Comparison of ENCODE assay signal across 10 mouse cellular contexts in the genomic region with DNA sequence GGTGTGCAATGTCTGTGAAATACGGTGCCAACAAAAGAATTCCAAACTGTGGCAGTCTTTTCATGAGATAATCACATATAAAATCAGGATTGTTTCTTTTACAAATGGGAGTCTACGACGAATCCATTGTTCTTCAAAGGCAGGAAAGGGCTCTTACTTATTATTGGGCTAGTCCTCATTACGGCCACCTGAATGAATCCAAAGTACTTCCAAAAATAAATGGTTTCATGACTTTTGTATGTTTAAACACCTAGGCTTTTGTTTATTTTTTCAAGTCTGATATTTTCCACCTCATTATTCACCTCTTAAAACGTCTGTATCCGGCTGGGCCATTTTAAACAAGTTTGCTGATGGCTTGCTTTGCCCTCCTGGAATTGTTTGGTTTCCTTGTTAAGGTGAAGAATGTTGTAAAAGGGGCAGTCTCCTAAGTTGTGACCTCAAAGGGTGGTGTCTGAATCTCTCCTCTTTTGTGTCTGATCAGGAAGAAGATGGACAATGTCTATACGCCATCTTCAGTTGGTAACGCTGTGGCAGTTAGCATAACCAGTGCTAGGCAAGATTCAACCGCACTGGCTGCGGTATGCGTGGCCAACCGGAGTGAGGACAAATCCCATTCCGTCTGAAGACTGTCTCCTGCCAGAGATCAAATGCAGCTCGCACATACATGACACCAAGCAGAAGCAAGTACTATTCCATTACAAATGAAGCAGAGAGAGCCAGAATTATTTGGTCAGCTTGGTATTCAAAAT.
DNase-seq lines count a peak whose midpoint lies in the region; ATAC-seq and TF ChIP-seq lines count a peak whose summit lies in the region.
"Had no signal": no experiment of that assay in that cellular context is flagged by ENCODE, and none has a peak within 500 bp of the region (broad histone marks: within the 10 kb centered on the region; RNA-seq: fewer than 3 reads in every experiment).

No protein-coding gene starts in this region.

- DNase-seq in heart, postnatal 10 days = no peak
- DNase-seq in hindbrain, embryonic 14.5 days (ENCODE audit: low spot score) = no peak
- no peak for DNase-seq in midbrain, postnatal 0 days (ENCODE audit: low spot score)
- no peak for DNase-seq in adrenal gland, postnatal 4 days (ENCODE audit: low spot score in 2 of 2)
- DNase-seq in frontal cortex, postnatal 14 days (ENCODE audit: low spot score in 2 of 2) = no peak
- DNase-seq in kidney, postnatal 4 days = no peak
- DNase-seq: gastrocnemius, postnatal 25 days had no signal

- TF ChIP-seq CTCF in midbrain, postnatal 0 days (IDR thresholded peaks at IDR 0.05) = no peak

- intact Hi-C loops in heart, postnatal 10 days (cut with DNase I) = no loop called here

- peak overlapping the region; percentile 22 for H3K4me3 ChIP-seq in heart, embryonic 15.5 days
- no peak overlapping the region for H3K4me3 ChIP-seq in embryonic facial prominence, embryonic 12.5 days
- H3K4me3 ChIP-seq in hindbrain, embryonic 14.5 days (replicated peaks; ENCODE audit: low read length) = 0 out of 2 replicates have a peak overlapping the region, but pooled peaks have one; percentile 8
- H3K4me3 ChIP-seq in midbrain, postnatal 0 days (ENCODE audit: low read depth, low read length) = no peak overlapping the region

- no peak overlapping the region for H3K9ac ChIP-seq in heart, embryonic 15.5 days
- H3K9ac ChIP-seq in embryonic facial prominence, embryonic 12.5 days = no peak overlapping the region
- H3K9ac ChIP-seq in hindbrain, embryonic 14.5 days = peak overlapping the region; percentile 60
- H3K9ac ChIP-seq in midbrain, postnatal 0 days (replicated peaks; ENCODE audit: low read length, poor library complexity, severe bottlenecking) = peak overlapping the region; percentile 56

- no peaks in the 10 kb centered on the region for H3K9me3 ChIP-seq in heart, embryonic 15.5 days (replicated peaks)
- no peaks in the 10 kb centered on the region for H3K9me3 ChIP-seq in embryonic facial prominence, embryonic 12.5 days
- no peaks in the 10 kb centered on the region for H3K9me3 ChIP-seq in hindbrain, embryonic 14.5 days (ENCODE audit: control insufficient read depth, low read length)
- H3K9me3 ChIP-seq in midbrain, postnatal 0 days (ENCODE audit: low read length) = no peaks in the 10 kb centered on the region
- H3K9me3 ChIP-seq: megakaryocyte, embryonic 14.5 days had no signal

- H3K4me1 ChIP-seq in heart, embryonic 15.5 days (replicated peaks) = peaks cover 19% of the 10 kb centered on the region
- H3K4me1 ChIP-seq in embryonic facial prominence, embryonic 12.5 days = peaks cover 45% of the 10 kb centered on the region
- peaks cover 54% of the 10 kb centered on the region for H3K4me1 ChIP-seq in hindbrain, embryonic 14.5 days (replicated peaks; ENCODE audit: control insufficient read depth, insufficient read depth, low read length)
- H3K4me1 ChIP-seq in midbrain, postnatal 0 days (ENCODE audit: insufficient read depth, low read length) = peaks cover 24% of the 10 kb centered on the region
- H3K4me1 ChIP-seq: megakaryocyte, embryonic 14.5 days had no signal

- H3K27ac ChIP-seq in heart, embryonic 15.5 days = peak overlapping the region; percentile 58
- peak overlapping the region; percentile 96 for H3K27ac ChIP-seq in embryonic facial prominence, embryonic 12.5 days
- H3K27ac ChIP-seq in hindbrain, embryonic 14.5 days = peak overlapping the region; percentile 99
- peak overlapping the region; percentile 93 for H3K27ac ChIP-seq in midbrain, postnatal 0 days (ENCODE audit: low read depth, low read length)

- ATAC-seq in heart, embryonic 15.5 days (replicated peaks; ENCODE audit: insufficient number of reproducible peaks, insufficient read depth, low FRiP score, low read depth) = no peak
- ATAC-seq in embryonic facial prominence, embryonic 12.5 days (ENCODE audit: insufficient number of reproducible peaks, insufficient read depth, low FRiP score, low TSS enrichment) = no peak
- ATAC-seq in hindbrain, embryonic 14.5 days (ENCODE audit: low FRiP score) = no peak
- peak; percentile 50; the same call in 1 of the 2 replicates for ATAC-seq in midbrain, postnatal 0 days (ENCODE audit: low FRiP score)

- WGBS in heart, embryonic 15.5 days = 64% methylated on average over 14 of the region's 14 CpGs
- WGBS in embryonic facial prominence, embryonic 12.5 days = 30% methylated on average over 14 of the region's 14 CpGs
- WGBS in hindbrain, embryonic 14.5 days = 19% methylated on average over 14 of the region's 14 CpGs
- 9% methylated on average over 14 of the region's 14 CpGs for WGBS in midbrain, postnatal 0 days

- H3K36me3 ChIP-seq in heart, embryonic 15.5 days = no peaks in the 10 kb centered on the region
- no peaks in the 10 kb centered on the region for H3K36me3 ChIP-seq in embryonic facial prominence, embryonic 12.5 days
- H3K36me3 ChIP-seq in hindbrain, embryonic 14.5 days (replicated peaks; ENCODE audit: control insufficient read depth, insufficient read depth) = no peaks in the 10 kb centered on the region
- H3K36me3 ChIP-seq in midbrain, postnatal 0 days (ENCODE audit: insufficient read depth, low read length) = no peaks in the 10 kb centered on the region

- H3K4me2 ChIP-seq in heart, embryonic 15.5 days = peak overlapping the region; percentile 53
- H3K4me2 ChIP-seq in embryonic facial prominence, embryonic 12.5 days (replicated peaks) = peak overlapping the region; percentile 36
- H3K4me2 ChIP-seq in hindbrain, embryonic 14.5 days (replicated peaks) = peak overlapping the region; percentile 52
- H3K4me2 ChIP-seq in midbrain, postnatal 0 days (ENCODE audit: low read depth, low read length, poor library complexity, severe bottlenecking) = peak overlapping the region; percentile 38

- H3K27me3 ChIP-seq in heart, embryonic 15.5 days = no peaks in the 10 kb centered on the region
- no peaks in the 10 kb centered on the region for H3K27me3 ChIP-seq in embryonic facial prominence, embryonic 12.5 days
- H3K27me3 ChIP-seq in hindbrain, embryonic 14.5 days (ENCODE audit: control insufficient read depth, insufficient read depth, low read length) = no peaks in the 10 kb centered on the region
- H3K27me3 ChIP-seq in midbrain, postnatal 0 days (ENCODE audit: insufficient read depth, low read length) = no peaks in the 10 kb centered on the region
- H3K27me3 ChIP-seq: megakaryocyte, embryonic 14.5 days had no signal

Comparison
In these comparisons a context has a peak if more than half of its experiments do, and no peak if none do; other contexts are left out.
1. H3K4me3 ChIP-seq: peak in heart, embryonic 15.5 days (single experiment) and hindbrain, embryonic 14.5 days (single experiment); none in embryonic facial prominence, embryonic 12.5 days (single experiment) and midbrain, postnatal 0 days (single experiment).
2. H3K9ac ChIP-seq: peak in hindbrain, embryonic 14.5 days (single experiment) and midbrain, postnatal 0 days (single experiment); none in heart, embryonic 15.5 days (single experiment) and embryonic facial prominence, embryonic 12.5 days (single experiment).
3. Peak in every context shown above with its lines, with median percentiles within 50 percentile points of each other: H3K27ac ChIP-seq and H3K4me2 ChIP-seq.